Mouse (Mus musculus) stomach, embryonic 16.5 days (tissue): ENCODE measurements around the gene Cfap52. TPM values are rescaled to one million over a fixed set of nuclear protein-coding genes. Genes with fewer than 3 reads are reported as not detected.
A peak's percentile ranks its signal among the peaks of the same experiment; 100 is the strongest.

Source experiments
- ATAC-seq: fragments of 200-750 bp; cut with Nextera tagmentation; 2 replicates; pipeline ENCODE4 v1.8.0; 2017; ENCODE audit warnings: moderate number of reproducible peaks, moderate TSS enrichment; ENCODE audit not compliant: insufficient read depth, low FRiP score
- H3K27ac ChIP-seq: fragments of 300-500 bp; sonication (generic); 2 replicates; pipeline ENCODE4 v1.5.1; 2014; ENCODE audit warnings: low read length
- H3K27me3 ChIP-seq: fragments of 300-500 bp; sonication (generic); 2 replicates; pipeline ENCODE4 v1.6.1; 2014; ENCODE audit warnings: low read length, control low read depth, mixed read lengths; ENCODE audit not compliant: control insufficient read depth, insufficient read depth
- H3K36me3 ChIP-seq: fragments of 300-500 bp; sonication (generic); 2 replicates; pipeline ENCODE4 v1.6.1; 2014; ENCODE audit warnings: low read length; ENCODE audit not compliant: control insufficient read depth, insufficient read depth
- H3K4me1 ChIP-seq: fragments of 300-500 bp; sonication (generic); 2 replicates; pipeline ENCODE4 v1.6.1; 2014; ENCODE audit warnings: low read length, control low read depth, mixed read lengths; ENCODE audit not compliant: control insufficient read depth, insufficient read depth
- H3K4me2 ChIP-seq: fragments of 300-500 bp; sonication (generic); 2 replicates; pipeline ENCODE4 v1.6.1; 2014; ENCODE audit warnings: low read depth, low read length, mixed read lengths
- H3K4me3 ChIP-seq: fragments of 300-500 bp; sonication (generic); replicated peaks from 2 replicates; pipeline ENCODE4 v1.5.1; 2014; ENCODE audit warnings: mild to moderate bottlenecking, low read length
- H3K9ac ChIP-seq: fragments of 300-500 bp; sonication (generic); 2 replicates; pipeline ENCODE4 v1.6.1; 2014; ENCODE audit warnings: low read length
- H3K9me3 ChIP-seq: fragments of 300-500 bp; sonication (generic); replicated peaks from 2 replicates; pipeline ENCODE4 v1.6.1; 2016; ENCODE audit warnings: low read length, control low read depth; ENCODE audit not compliant: control insufficient read depth
- WGBS: fragments of 180-500 bp; shearing (Covaris S2); extraction: QIAGEN DNeasy Blood & Tissue Kit; methylation state at CpG from one replicate; pipeline ENCODE4 v1.1.7; 2014; 5-methylcytosine and 5-hydroxymethylcytosine counted together
- polyA plus RNA-seq: library from polyadenylated mRNA; unstranded; fragments of >200 nt; fragmentation: Nextera tagmentation; extraction: Ambion mirVana; gene quantifications from 2 replicates; pipeline ENCODE4 v1.2.1, GENCODE M21; 2015

The Cfap52 gene
- polyA plus RNA-seq, 1 experiment from 2014 or later: 0.83 TPM

DNA sequence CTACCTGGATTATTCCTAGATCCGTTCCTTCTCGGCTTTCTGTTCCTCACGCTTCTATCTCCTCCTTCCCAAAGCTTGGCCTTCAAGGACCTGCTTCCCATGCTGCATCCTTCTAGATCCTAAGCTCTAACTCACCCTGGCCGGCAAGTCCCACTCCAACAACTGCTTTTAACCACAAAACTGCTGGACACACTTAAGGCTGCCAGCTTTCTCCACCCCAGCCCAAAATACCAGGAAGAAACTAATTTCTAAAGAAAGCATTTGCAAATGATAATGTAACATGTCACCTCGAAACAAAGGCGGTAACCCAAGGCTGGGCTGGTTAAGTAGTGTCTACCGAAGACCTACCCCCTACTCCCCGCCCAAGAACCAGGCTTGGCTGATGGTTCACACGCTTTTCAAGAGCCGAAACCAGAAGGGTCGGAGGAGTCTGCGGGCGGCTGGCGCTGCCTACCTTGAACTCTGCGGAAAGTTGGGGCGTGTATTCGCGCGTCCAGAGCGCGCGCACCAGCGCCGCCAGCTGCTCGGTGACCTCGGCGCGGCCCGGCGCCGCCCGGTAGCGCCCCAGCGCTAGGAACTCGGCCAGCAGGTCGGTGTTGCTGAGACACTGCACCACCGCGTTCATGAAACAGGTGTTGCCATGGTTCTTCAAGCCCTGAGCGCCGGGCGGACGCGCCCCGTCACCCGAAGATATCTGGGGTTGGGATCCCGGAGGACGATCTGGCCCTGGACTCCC, 44.2 kb downstream of the Cfap52 start:
- Histone ChIP-seq H3K4me2 (peak overlapping the region; percentile 96), H3K27ac (peak overlapping the region; percentile 95), H3K9ac (peak overlapping the region; percentile 78), H3K9me3 (no peaks in the 10 kb centered on the region), H3K27me3 (no peaks in the 10 kb centered on the region), H3K4me1 (peaks cover 4% of the 10 kb centered on the region; the same call in 1 of the 2 replicates), H3K4me3 (peak overlapping the region; percentile 68), H3K36me3 (no peaks in the 10 kb centered on the region)
- ATAC-seq: peak; percentile 30
- 3% methylated on average over 47 of the region's 47 CpGs for WGBS

DNA sequence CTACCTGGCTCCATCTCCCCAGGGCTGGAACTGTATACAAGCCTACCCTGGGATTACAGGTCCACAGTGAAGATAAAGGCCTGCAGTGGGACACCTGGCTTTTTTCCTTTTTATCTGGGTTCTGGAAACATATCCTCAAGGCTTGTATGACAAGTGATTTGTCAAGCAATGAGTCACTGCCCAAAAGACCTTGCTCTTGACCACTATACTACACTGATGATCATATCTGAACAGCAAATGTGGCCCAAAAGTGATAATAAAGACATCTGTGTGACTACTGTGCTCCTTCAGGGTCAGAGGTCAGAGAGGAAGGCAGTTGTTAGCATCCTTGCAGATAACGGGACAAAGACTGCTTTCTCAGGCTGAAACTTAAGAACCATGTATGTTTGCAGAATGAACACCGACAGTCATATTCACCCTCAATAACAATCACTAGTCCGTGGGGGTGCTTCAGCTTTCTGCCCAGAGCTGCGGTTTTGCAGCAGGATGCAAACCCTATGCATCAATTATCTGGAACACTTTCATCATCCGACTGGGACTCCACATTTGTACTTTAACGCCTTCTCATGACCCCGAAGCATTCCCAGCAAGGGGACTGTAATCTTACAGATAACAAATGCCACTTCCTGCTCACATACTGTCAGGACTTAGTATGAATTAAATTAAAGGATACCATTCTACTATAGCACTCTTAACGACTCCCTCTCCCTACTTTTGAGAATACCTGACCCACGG, 45.1 kb downstream of the Cfap52 start:
- H3K36me3 ChIP-seq: no peaks in the 10 kb centered on the region
- peak overlapping the region; percentile 68 for H3K4me3 ChIP-seq
- ATAC-seq: no peak
- WGBS: 38% methylated on average over 9 of the region's 9 CpGs
- peaks cover 4% of the 10 kb centered on the region; the same call in 1 of the 2 replicates for H3K4me1 ChIP-seq
- H3K9ac ChIP-seq: 0 out of 2 replicates have a peak overlapping the region, but pooled peaks have one; percentile 78
- H3K27me3 ChIP-seq: no peaks in the 10 kb centered on the region
- no peak overlapping the region for H3K27ac ChIP-seq
- H3K9me3 ChIP-seq: no peaks in the 10 kb centered on the region
- peak overlapping the region; percentile 96 for H3K4me2 ChIP-seq

DNA sequence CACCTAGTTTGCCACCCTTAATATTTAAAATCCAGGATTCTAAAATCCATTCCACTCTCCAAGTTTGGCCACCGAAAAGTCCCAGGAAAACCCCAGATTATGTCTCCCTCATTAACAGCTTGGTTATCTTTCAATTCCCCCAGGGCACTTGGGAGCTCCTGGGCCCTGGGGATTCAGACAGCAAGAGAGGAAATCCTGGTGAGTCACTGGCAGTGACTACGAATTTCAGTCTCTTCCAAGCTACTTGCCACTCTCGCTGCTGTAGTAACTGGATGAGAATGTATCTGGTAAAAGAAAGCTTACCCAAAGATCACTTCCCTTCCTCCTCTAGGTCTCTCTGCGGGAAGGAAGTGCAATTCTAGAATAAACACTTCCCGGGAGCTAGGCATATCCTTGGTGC, 45.9 kb downstream of the Cfap52 start:
- Histone ChIP-seq H3K36me3 (no peaks in the 10 kb centered on the region), H3K27ac (no peak overlapping the region), H3K4me2 (0 out of 2 replicates have a peak overlapping the region, but pooled peaks have one; percentile 96), H3K4me1 (peaks cover 4% of the 10 kb centered on the region; the same call in 1 of the 2 replicates), H3K27me3 (no peaks in the 10 kb centered on the region), H3K9ac (no peak overlapping the region), H3K9me3 (no peaks in the 10 kb centered on the region), H3K4me3 (no peak overlapping the region)
- 57% methylated on average over 5 of the region's 5 CpGs for WGBS
- no peak for ATAC-seq

DNA sequence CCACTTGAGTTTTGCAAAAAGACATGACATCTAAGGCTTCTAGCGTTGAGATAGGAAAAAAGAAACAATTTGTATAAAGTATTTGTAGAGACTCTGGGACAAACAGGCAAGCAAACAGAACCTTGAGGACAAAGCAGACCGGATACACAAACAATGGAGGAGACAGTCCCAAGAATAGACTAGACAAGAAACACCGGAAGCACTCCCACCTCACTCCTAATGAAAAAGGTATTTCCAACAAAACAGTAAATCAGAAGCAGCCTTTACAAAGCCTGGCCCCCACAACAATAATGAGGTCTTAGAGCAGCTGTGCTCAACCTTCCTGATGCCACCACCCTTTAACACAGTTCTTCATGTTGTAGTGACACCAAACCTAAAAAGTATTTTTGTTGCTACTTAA, 48.3 kb downstream of the Cfap52 start:
- Histone ChIP-seq H3K36me3 (no peaks in the 10 kb centered on the region), H3K4me1 (peaks cover 4% of the 10 kb centered on the region; the same call in 1 of the 2 replicates), H3K4me2 (no peak overlapping the region)

GRCm38 (mm10) chr11:67911074-67911473, 54.4 kb downstream of the Cfap52 start:
- no peaks in the 10 kb centered on the region for H3K27me3 ChIP-seq
- no peak for ATAC-seq
- H3K27ac ChIP-seq: no peak overlapping the region; the same call in 1 of the 2 replicates
- no peak overlapping the region for H3K4me3 ChIP-seq
- no peak overlapping the region for H3K4me2 ChIP-seq
- no peaks in the 10 kb centered on the region for H3K9me3 ChIP-seq
- H3K4me1 ChIP-seq: no peaks in the 10 kb centered on the region
- WGBS: 79% methylated on average over 5 of the region's 5 CpGs
- H3K36me3 ChIP-seq: no peaks in the 10 kb centered on the region
- no peak overlapping the region for H3K9ac ChIP-seq

More for the DNA sequence above, 48.3 kb downstream of the Cfap52 start:
- Histone ChIP-seq H3K27me3 (no peaks in the 10 kb centered on the region), H3K9ac (no peak overlapping the region), H3K27ac (no peak overlapping the region), H3K9me3 (no peaks in the 10 kb centered on the region), H3K4me3 (no peak overlapping the region)
- no peak for ATAC-seq
- WGBS: 64% methylated on average over 3 of the region's 3 CpGs

GRCm38 (mm10) chr11:67903756-67904155, 61.7 kb downstream of the Cfap52 start:
- Histone ChIP-seq H3K36me3 (no peaks in the 10 kb centered on the region), H3K27me3 (no peaks in the 10 kb centered on the region), H3K4me1 (no peaks in the 10 kb centered on the region), H3K9me3 (no peaks in the 10 kb centered on the region), H3K27ac (no peak overlapping the region), H3K4me3 (no peak overlapping the region), H3K4me2 (no peak overlapping the region), H3K9ac (no peak overlapping the region)
- ATAC-seq: no peak
- WGBS: 88% methylated on average over 4 of the region's 4 CpGs

DNA sequence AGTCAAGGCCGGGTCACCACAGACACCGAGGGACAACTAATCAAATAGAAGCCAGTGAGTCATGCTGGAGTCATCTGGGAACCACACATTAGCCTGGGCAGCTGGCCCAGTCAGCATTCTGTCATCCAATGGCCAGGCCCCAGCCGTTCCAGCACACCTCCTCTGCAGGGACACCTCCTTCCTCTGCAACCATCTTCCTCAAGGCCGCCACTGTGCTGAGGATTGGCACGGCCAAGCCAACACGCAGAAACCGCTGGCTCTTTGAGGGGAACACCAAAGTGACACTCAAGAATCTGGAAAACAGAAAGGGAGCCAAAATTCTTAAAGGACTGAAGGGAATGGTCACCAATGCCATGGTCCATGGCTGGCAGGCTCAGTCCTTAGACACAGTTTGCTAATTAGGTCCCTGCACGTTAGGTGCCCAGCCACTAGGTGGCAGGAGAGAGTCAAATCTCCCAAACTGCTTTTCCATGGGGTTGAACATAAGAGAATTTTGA, 68.3 kb downstream of the Cfap52 start:
- WGBS: 35% methylated on average over 8 of the region's 8 CpGs
- ATAC-seq: peak; percentile 66; the same call in 1 of the 2 replicates
- H3K9ac ChIP-seq: no peak overlapping the region
- no peaks in the 10 kb centered on the region for H3K4me1 ChIP-seq
- no peaks in the 10 kb centered on the region for H3K27me3 ChIP-seq
- H3K27ac ChIP-seq: no peak overlapping the region
- no peak overlapping the region for H3K4me2 ChIP-seq
- no peak overlapping the region for H3K4me3 ChIP-seq
- H3K9me3 ChIP-seq: no peaks in the 10 kb centered on the region
- no peaks in the 10 kb centered on the region for H3K36me3 ChIP-seq

- WGBS: 73% methylated on average over 7 of the region's 7 CpGs
- H3K4me1 ChIP-seq: no peaks in the 10 kb centered on the region
- no peak for ATAC-seq
Measured at GRCm38 (mm10) chr11:67895641-67896040, 69.8 kb downstream of the Cfap52 start.

GRCm38 (mm10) chr11:67888521-67888920, 76.9 kb downstream of the Cfap52 start:
- no peak overlapping the region for H3K27ac ChIP-seq
- 73% methylated on average over 5 of the region's 5 CpGs for WGBS
- H3K4me3 ChIP-seq: no peak overlapping the region
- no peaks in the 10 kb centered on the region for H3K36me3 ChIP-seq
- H3K27me3 ChIP-seq: no peaks in the 10 kb centered on the region
- H3K4me1 ChIP-seq: no peaks in the 10 kb centered on the region
- ATAC-seq: no peak
- no peak overlapping the region for H3K4me2 ChIP-seq
- H3K9ac ChIP-seq: no peak overlapping the region
- peaks cover 6% of the 10 kb centered on the region; the same call in 1 of the 2 replicates for H3K9me3 ChIP-seq

More at GRCm38 (mm10) chr11:67895641-67896040, 69.8 kb downstream of the Cfap52 start:
- Histone ChIP-seq H3K9me3 (no peaks in the 10 kb centered on the region), H3K9ac (no peak overlapping the region), H3K36me3 (no peaks in the 10 kb centered on the region), H3K27ac (no peak overlapping the region), H3K4me2 (no peak overlapping the region), H3K4me3 (no peak overlapping the region), H3K27me3 (no peaks in the 10 kb centered on the region)
